7 mouse cellular contexts compared by ENCODE assay signal in genomic region chr12:76634899-76635693, GRCm38 (mm10).
DNase-seq lines count a peak whose midpoint lies in the region; ATAC-seq lines count a peak whose summit lies in the region.

No protein-coding gene starts in this region.

- no peak overlapping the region for H3K4me3 ChIP-seq in forebrain, embryonic 13.5 days
- no peak overlapping the region for H3K4me3 ChIP-seq in midbrain, embryonic 11.5 days (ENCODE audit: low read depth, low read length)

- no peaks in the 10 kb centered on the region for H3K36me3 ChIP-seq in forebrain, embryonic 13.5 days (ENCODE audit: poor library complexity, severe bottlenecking)
- no peaks in the 10 kb centered on the region for H3K36me3 ChIP-seq in midbrain, embryonic 11.5 days (ENCODE audit: control insufficient read depth, insufficient read depth, low read length)

- 0 out of 2 replicates have a peak overlapping the region, but pooled peaks have one; percentile 8 for H3K9ac ChIP-seq in forebrain, embryonic 13.5 days
- no peak overlapping the region for H3K9ac ChIP-seq in midbrain, embryonic 11.5 days (ENCODE audit: low read length)

- H3K27ac ChIP-seq in forebrain, embryonic 13.5 days: peak overlapping the region; percentile 49
- no peak overlapping the region for H3K27ac ChIP-seq in midbrain, embryonic 11.5 days (ENCODE audit: low read depth, low read length)

- H3K4me2 ChIP-seq in forebrain, embryonic 13.5 days: peak overlapping the region; percentile 45
- no peak overlapping the region for H3K4me2 ChIP-seq in midbrain, embryonic 11.5 days

- H3K4me1 ChIP-seq in forebrain, embryonic 13.5 days: peaks cover 15% of the 10 kb centered on the region
- H3K4me1 ChIP-seq in midbrain, embryonic 11.5 days (ENCODE audit: control insufficient read depth, insufficient read depth, low read length): peaks cover 2% of the 10 kb centered on the region; the same call in 1 of the 2 replicates

- H3K9me3 ChIP-seq in forebrain, embryonic 13.5 days (replicated peaks): no peaks in the 10 kb centered on the region
- no peaks in the 10 kb centered on the region for H3K9me3 ChIP-seq in midbrain, embryonic 11.5 days (ENCODE audit: control insufficient read depth, low read length)

- ATAC-seq in forebrain, embryonic 13.5 days: peak; percentile 89
- ATAC-seq in midbrain, embryonic 11.5 days (ENCODE audit: low FRiP score): peak; percentile 59; the same call in 1 of the 2 replicates

- H3K27me3 ChIP-seq in forebrain, embryonic 13.5 days: no peaks in the 10 kb centered on the region
- no peaks in the 10 kb centered on the region for H3K27me3 ChIP-seq in midbrain, embryonic 11.5 days (ENCODE audit: control insufficient read depth, insufficient read depth, low read length)

- DNase-seq in Muller cell, postnatal 12 days (ENCODE audit: inconsistent ontology term): peak; percentile 79
- DNase-seq in brain, adult 2 months (ENCODE audit: low read depth, low spot score): peak; percentile 89
- peak; percentile 53 for DNase-seq in kidney, adult 18-20 months
- no peak for DNase-seq in midbrain, embryonic 11.5 days (ENCODE audit: low spot score, missing footprints)
- no peak for DNase-seq in adrenal gland, adult 2 months
- DNase-seq in embryo, embryonic 11 days: no peak

- 33% methylated on average over 15 of the region's 15 CpGs for WGBS in forebrain, embryonic 13.5 days
- WGBS in midbrain, embryonic 11.5 days: 67% methylated on average over 15 of the region's 15 CpGs

Comparison
In these comparisons a context has a peak if more than half of its experiments do, and no peak if none do; other contexts are left out.
1. DNase-seq: peak in Muller cell, postnatal 12 days (single experiment), brain, adult 2 months (single experiment) and kidney, adult 18-20 months (single experiment); none in midbrain, embryonic 11.5 days (single experiment), adrenal gland, adult 2 months (single experiment) and embryo, embryonic 11 days (single experiment).